Mouse (Mus musculus): ENCODE data around the gene Smim10l2a.
"Not testable (repeated sequence)": the region's sequence is repeated elsewhere in the genome, so short reads cannot be mapped to it uniquely, and the experiment has no call there.

Smim10l2a gene

GRCm38 (mm10) chrX:56374431-56375128 lies at the start of gene Smim10l2a:
Gene Smim10l2a (plus strand): TSS chrX:56374586.
- DNase-seq (ENCODE audit: low spot score), result not testable (repeated sequence)

GRCm38 (mm10) chrX:56332046-56332445 lies 42.3 kb upstream of the Smim10l2a start:
- peak; percentile 16 for DNase-seq (ENCODE audit: low spot score)

GRCm38 (mm10) chrX:56340305-56340704 lies 34.1 kb upstream of the Smim10l2a start:
- DNase-seq (ENCODE audit: low spot score), result peak; percentile 84

GRCm38 (mm10) chrX:56342921-56343320 lies 31.5 kb upstream of the Smim10l2a start:
- no peak for DNase-seq (ENCODE audit: low spot score)

GRCm38 (mm10) chrX:56346176-56346931 lies 28.0 kb upstream of the Smim10l2a start, which contains the start of gene Zfp449:
Gene Zfp449 (plus strand): TSS chrX:56346400.
- DNase-seq (ENCODE audit: low spot score), result peak; percentile 83

- peak; percentile 86 for DNase-seq (ENCODE audit: low spot score)
Measured at GRCm38 (mm10) chrX:56346932-56347253, 27.5 kb upstream of the Smim10l2a start.

- peak; percentile 51 for DNase-seq (ENCODE audit: low spot score)
Measured at GRCm38 (mm10) chrX:56380852-56381251, 6.5 kb downstream of the Smim10l2a start.

GRCm38 (mm10) chrX:56384142-56384541 lies 9.8 kb downstream of the Smim10l2a start:
- DNase-seq (ENCODE audit: low spot score), result no peak

- no peak for DNase-seq (ENCODE audit: low spot score)
Measured at GRCm38 (mm10) chrX:56404646-56405045, 30.3 kb downstream of the Smim10l2a start.

- no peak for DNase-seq (ENCODE audit: low spot score)
Measured at GRCm38 (mm10) chrX:56405482-56405881, 31.1 kb downstream of the Smim10l2a start.

- no peak for DNase-seq (ENCODE audit: low spot score)
Measured at GRCm38 (mm10) chrX:56406128-56406527, 31.7 kb downstream of the Smim10l2a start.

GRCm38 (mm10) chrX:56416277-56416676 lies 41.9 kb downstream of the Smim10l2a start:
- DNase-seq (ENCODE audit: low spot score), result no peak

- DNase-seq (ENCODE audit: low spot score), result no peak
Measured at GRCm38 (mm10) chrX:56417541-56417940, 43.2 kb downstream of the Smim10l2a start.
